Mouse (Mus musculus): ENCODE results near the gene Dusp18. TPM values are rescaled to one million over a fixed set of nuclear protein-coding genes. Genes with fewer than 3 reads are reported as not detected.
A peak's percentile ranks its signal among the peaks of the same experiment; 100 is the strongest.

Gene Dusp18
- polyA plus RNA-seq, 1 experiment from 2014 or later: 9.5 TPM

GRCm38 (mm10) chr11:3930931-3931330 lies 35.9 kb downstream of the Dusp18 start:
- Histone ChIP-seq H3K4me2 (ENCODE audit: low read depth, low read length) (peak overlapping the region; percentile 74), H3K27ac (ENCODE audit: low read length) (no peak overlapping the region), H3K27me3 (ENCODE audit: control insufficient read depth, insufficient read depth, low read length) (no peaks in the 10 kb centered on the region), H3K9me3 (replicated peaks; ENCODE audit: control insufficient read depth, low read length) (no peaks in the 10 kb centered on the region), H3K9ac (ENCODE audit: low read length) (peak overlapping the region; percentile 72), H3K4me1 (ENCODE audit: control insufficient read depth, insufficient read depth, low read length) (peaks cover 9% of the 10 kb centered on the region), H3K36me3 (ENCODE audit: control insufficient read depth, insufficient read depth, low read length) (no peaks in the 10 kb centered on the region), H3K4me3 (replicated peaks; ENCODE audit: low read length) (peak overlapping the region; percentile 58)
- no peak for ATAC-seq (ENCODE audit: insufficient read depth, low FRiP score)
- WGBS: 25% methylated on average over 6 of the region's 6 CpGs

GRCm38 (mm10) chr11:3931511-3932211 lies 36.6 kb downstream of the Dusp18 start, which contains the start of gene Tcn2:
TSS of gene Tcn2 (minus strand) at chr11:3932159.
- H3K9me3 ChIP-seq (replicated peaks; ENCODE audit: control insufficient read depth, low read length): no peaks in the 10 kb centered on the region
- peak; percentile 90 for ATAC-seq (ENCODE audit: insufficient read depth, low FRiP score)
- H3K9ac ChIP-seq (ENCODE audit: low read length): peak within 1 kb of the TSS; percentile 72
- H3K4me3 ChIP-seq (replicated peaks; ENCODE audit: low read length): peak within 1 kb of the TSS; percentile 58
- no peak within 1 kb of the TSS for H3K27ac ChIP-seq (ENCODE audit: low read length)
- H3K27me3 ChIP-seq (ENCODE audit: control insufficient read depth, insufficient read depth, low read length): no peaks in the 10 kb centered on the region
- under 1% methylated on average over 22 of the region's 26 CpGs for WGBS
- H3K4me1 ChIP-seq (ENCODE audit: control insufficient read depth, insufficient read depth, low read length): peaks cover 9% of the 10 kb centered on the region
- H3K4me2 ChIP-seq (ENCODE audit: low read depth, low read length): peak within 1 kb of the TSS; percentile 74
- H3K36me3 ChIP-seq (ENCODE audit: control insufficient read depth, insufficient read depth, low read length): no peaks in the 10 kb centered on the region

GRCm38 (mm10) chr11:3933756-3934285 lies 38.8 kb downstream of the Dusp18 start:
- Histone ChIP-seq H3K36me3 (ENCODE audit: control insufficient read depth, insufficient read depth, low read length) (no peaks in the 10 kb centered on the region), H3K4me3 (replicated peaks; ENCODE audit: low read length) (no peak overlapping the region), H3K4me2 (ENCODE audit: low read depth, low read length) (no peak overlapping the region), H3K27me3 (ENCODE audit: control insufficient read depth, insufficient read depth, low read length) (no peaks in the 10 kb centered on the region), H3K9me3 (replicated peaks; ENCODE audit: control insufficient read depth, low read length) (no peaks in the 10 kb centered on the region), H3K4me1 (ENCODE audit: control insufficient read depth, insufficient read depth, low read length) (peaks cover 9% of the 10 kb centered on the region), H3K9ac (ENCODE audit: low read length) (no peak overlapping the region), H3K27ac (ENCODE audit: low read length) (no peak overlapping the region)
- 93% methylated on average over 9 of the region's 9 CpGs for WGBS
- no peak for ATAC-seq (ENCODE audit: insufficient read depth, low FRiP score)

- H3K4me2 ChIP-seq (ENCODE audit: low read depth, low read length): no peak overlapping the region
- no peak for ATAC-seq (ENCODE audit: insufficient read depth, low FRiP score)
- WGBS: 65% methylated on average over 4 of the region's 4 CpGs
Observed at GRCm38 (mm10) chr11:3935135-3935534, 40.1 kb downstream of the Dusp18 start.

GRCm38 (mm10) chr11:3936318-3936717 lies 41.3 kb downstream of the Dusp18 start:
- ATAC-seq (ENCODE audit: insufficient read depth, low FRiP score): no peak
- no peaks in the 10 kb centered on the region for H3K36me3 ChIP-seq (ENCODE audit: control insufficient read depth, insufficient read depth, low read length)
- H3K27ac ChIP-seq (ENCODE audit: low read length): no peak overlapping the region
- no peak overlapping the region for H3K4me2 ChIP-seq (ENCODE audit: low read depth, low read length)
- no peaks in the 10 kb centered on the region for H3K27me3 ChIP-seq (ENCODE audit: control insufficient read depth, insufficient read depth, low read length)
- 89% methylated on average over 3 of the region's 3 CpGs for WGBS
- H3K4me1 ChIP-seq (ENCODE audit: control insufficient read depth, insufficient read depth, low read length): peaks cover 3% of the 10 kb centered on the region
- no peak overlapping the region for H3K4me3 ChIP-seq (replicated peaks; ENCODE audit: low read length)
- no peaks in the 10 kb centered on the region for H3K9me3 ChIP-seq (replicated peaks; ENCODE audit: control insufficient read depth, low read length)
- H3K9ac ChIP-seq (ENCODE audit: low read length): no peak overlapping the region

More at GRCm38 (mm10) chr11:3935135-3935534, 40.1 kb downstream of the Dusp18 start:
- Histone ChIP-seq H3K4me1 (ENCODE audit: control insufficient read depth, insufficient read depth, low read length) (peaks cover 9% of the 10 kb centered on the region), H3K27me3 (ENCODE audit: control insufficient read depth, insufficient read depth, low read length) (no peaks in the 10 kb centered on the region), H3K4me3 (replicated peaks; ENCODE audit: low read length) (no peak overlapping the region), H3K9me3 (replicated peaks; ENCODE audit: control insufficient read depth, low read length) (no peaks in the 10 kb centered on the region), H3K27ac (ENCODE audit: low read length) (no peak overlapping the region), H3K36me3 (ENCODE audit: control insufficient read depth, insufficient read depth, low read length) (no peaks in the 10 kb centered on the region), H3K9ac (ENCODE audit: low read length) (no peak overlapping the region)

- no peak for ATAC-seq (ENCODE audit: insufficient read depth, low FRiP score)
- 67% methylated on average over 13 of the region's 13 CpGs for WGBS
- H3K27ac ChIP-seq (ENCODE audit: low read length): no peak overlapping the region
- H3K9ac ChIP-seq (ENCODE audit: low read length): no peak overlapping the region
- H3K4me1 ChIP-seq (ENCODE audit: control insufficient read depth, insufficient read depth, low read length): no peaks in the 10 kb centered on the region
- no peak overlapping the region for H3K4me2 ChIP-seq (ENCODE audit: low read depth, low read length)
- H3K4me3 ChIP-seq (replicated peaks; ENCODE audit: low read length): no peak overlapping the region
- H3K36me3 ChIP-seq (ENCODE audit: control insufficient read depth, insufficient read depth, low read length): no peaks in the 10 kb centered on the region
- H3K27me3 ChIP-seq (ENCODE audit: control insufficient read depth, insufficient read depth, low read length): no peaks in the 10 kb centered on the region
- no peaks in the 10 kb centered on the region for H3K9me3 ChIP-seq (replicated peaks; ENCODE audit: control insufficient read depth, low read length)
Observed at GRCm38 (mm10) chr11:3937321-3937874, 42.4 kb downstream of the Dusp18 start.

GRCm38 (mm10) chr11:3941371-3941770 lies 46.3 kb downstream of the Dusp18 start:
- ATAC-seq (ENCODE audit: insufficient read depth, low FRiP score): no peak
- Histone ChIP-seq H3K9me3 (replicated peaks; ENCODE audit: control insufficient read depth, low read length) (no peaks in the 10 kb centered on the region), H3K4me1 (ENCODE audit: control insufficient read depth, insufficient read depth, low read length) (no peaks in the 10 kb centered on the region), H3K27ac (ENCODE audit: low read length) (no peak overlapping the region), H3K4me2 (ENCODE audit: low read depth, low read length) (no peak overlapping the region), H3K27me3 (ENCODE audit: control insufficient read depth, insufficient read depth, low read length) (no peaks in the 10 kb centered on the region), H3K36me3 (ENCODE audit: control insufficient read depth, insufficient read depth, low read length) (no peaks in the 10 kb centered on the region), H3K9ac (ENCODE audit: low read length) (no peak overlapping the region), H3K4me3 (replicated peaks; ENCODE audit: low read length) (no peak overlapping the region)
- 79% methylated on average over 7 of the region's 7 CpGs for WGBS

GRCm38 (mm10) chr11:3946386-3946785 lies 51.3 kb downstream of the Dusp18 start:
- H3K27ac ChIP-seq (ENCODE audit: low read length): no peak overlapping the region
- H3K4me1 ChIP-seq (ENCODE audit: control insufficient read depth, insufficient read depth, low read length): no peaks in the 10 kb centered on the region
- H3K9me3 ChIP-seq (replicated peaks; ENCODE audit: control insufficient read depth, low read length): no peaks in the 10 kb centered on the region
- no peaks in the 10 kb centered on the region for H3K27me3 ChIP-seq (ENCODE audit: control insufficient read depth, insufficient read depth, low read length)
- 21% methylated on average over 1 of the region's 1 CpGs for WGBS
- H3K4me3 ChIP-seq (replicated peaks; ENCODE audit: low read length): no peak overlapping the region
- ATAC-seq (ENCODE audit: insufficient read depth, low FRiP score): no peak
- H3K4me2 ChIP-seq (ENCODE audit: low read depth, low read length): no peak overlapping the region
- no peaks in the 10 kb centered on the region for H3K36me3 ChIP-seq (ENCODE audit: control insufficient read depth, insufficient read depth, low read length)
- no peak overlapping the region for H3K9ac ChIP-seq (ENCODE audit: low read length)

Measured in stomach, embryonic 16.5 days (tissue).